Mouse (Mus musculus): ENCODE data around the gene Tmem102.

DNA sequence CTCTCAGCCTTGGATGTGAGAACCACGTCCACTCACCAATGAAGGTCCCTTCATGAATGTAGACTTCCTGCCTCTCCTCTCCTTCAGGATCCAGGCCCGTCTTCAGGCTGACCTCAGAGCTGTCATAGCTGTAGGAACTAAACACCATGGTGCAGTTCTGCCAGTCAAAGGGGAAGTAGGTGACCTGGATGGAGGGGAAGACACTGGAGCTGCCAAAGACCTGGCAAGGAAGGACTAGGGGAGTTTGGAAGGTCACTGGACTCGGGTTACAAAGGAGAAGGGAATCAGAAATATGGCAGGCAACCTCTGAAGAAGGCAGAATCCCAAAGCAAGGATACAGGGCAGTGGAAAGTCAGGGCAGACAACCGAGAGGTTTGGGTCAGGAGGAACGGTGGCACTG lies 12.0 kb downstream of the Tmem102 start:
- no peak for TF ChIP-seq POLR2A (IDR thresholded peaks at IDR 0.05; ENCODE audit: insufficient read length, low read depth)
- TF ChIP-seq SRF (IDR thresholded peaks at IDR 0.05; ENCODE audit: control insufficient read depth, insufficient read length, low read depth): no peak
- no peak for TF ChIP-seq USF1 (IDR thresholded peaks at IDR 0.05; ENCODE audit: low read depth)
- TF ChIP-seq TCF12 (IDR thresholded peaks at IDR 0.05; ENCODE audit: insufficient read depth, poor library complexity, severe bottlenecking): no peak
- TF ChIP-seq TCF3 (IDR thresholded peaks at IDR 0.05; ENCODE audit: insufficient read length, low read depth): no peak
- no peak for TF ChIP-seq MAX (IDR thresholded peaks at IDR 0.05; ENCODE audit: low read depth)
- TF ChIP-seq POLR2AphosphoS2 (IDR thresholded peaks at IDR 0.05; ENCODE audit: insufficient read length, low read depth): no peak
- TF ChIP-seq REST (IDR thresholded peaks at IDR 0.05; ENCODE audit: insufficient read depth, insufficient read length): no peak
- no peak for TF ChIP-seq E2F4 (IDR thresholded peaks at IDR 0.05; ENCODE audit: insufficient read depth)
- TF ChIP-seq MYOD1 (IDR thresholded peaks at IDR 0.05; ENCODE audit: control insufficient read depth in 1 of 3, insufficient read length in 2 of 3, low read depth in 2 of 3): no peak
- TF ChIP-seq CEBPB (IDR thresholded peaks at IDR 0.05; ENCODE audit: insufficient read depth, poor library complexity, severe bottlenecking): no peak
- no peak for TF ChIP-seq MYOG (IDR thresholded peaks at IDR 0.05; ENCODE audit: control insufficient read depth in 1 of 3, insufficient read depth in 1 of 3, insufficient read length in 2 of 3, low read depth in 2 of 3)

Data from myocyte (in vitro differentiated cells).